Mouse (Mus musculus) heart, postnatal 25 days (tissue): ENCODE results near the gene 1700092M07Rik. TPM values are rescaled to one million over a fixed set of nuclear protein-coding genes. Genes with fewer than 3 reads are reported as not detected.

Source experiments
- DNase-seq: peaks from one replicate; pipeline ENCODE4 v3.0.0; 2022; ENCODE audit warnings: low spot score
- intact Hi-C: fragments of 180-260 bp; cut with DNase I; formaldehyde crosslinking; loops from one replicate; pipeline ENCODE4 v1.15.1; 2025
- total RNA-seq, 2 experiments: library from RNA; stranded (reverse); gene quantifications; 2 replicates each; pipeline ENCODE4 v1.2.3; 2021

The 1700092M07Rik gene
- total RNA-seq, result not detected

- intact Hi-C loops, result no loop called here
- no peak for DNase-seq
These were observed at the start of gene 1700092M07Rik for GRCm38 (mm10) chr19:8740603-8741002. TSS of gene 1700092M07Rik (plus strand) at chr19:8740718.

GRCm38 (mm10) chr19:8691871-8692539, 48.5 kb upstream of the 1700092M07Rik start:
- no peak for DNase-seq
- intact Hi-C loops, result no loop called here

- no peak for DNase-seq
- intact Hi-C loops, result no loop called here
These were observed 47.8 kb upstream of the 1700092M07Rik start for GRCm38 (mm10) chr19:8692740-8693139.

GRCm38 (mm10) chr19:8695330-8695729, 45.2 kb upstream of the 1700092M07Rik start:
- intact Hi-C loops, result no loop called here
- no peak for DNase-seq

- DNase-seq, result no peak
- intact Hi-C loops, result no loop called here
These were observed 40.9 kb upstream of the 1700092M07Rik start for GRCm38 (mm10) chr19:8699652-8700051.

GRCm38 (mm10) chr19:8702458-8702857, 38.1 kb upstream of the 1700092M07Rik start:
- peak; percentile 39 for DNase-seq
- intact Hi-C loops, result no loop called here

- intact Hi-C loops, result no loop called here
These were observed 36.9 kb upstream of the 1700092M07Rik start for GRCm38 (mm10) chr19:8703571-8703970.

GRCm38 (mm10) chr19:8705026-8705708, 35.4 kb upstream of the 1700092M07Rik start:
- intact Hi-C loops, result no loop called here
- no peak for DNase-seq

More at GRCm38 (mm10) chr19:8703571-8703970, 36.9 kb upstream of the 1700092M07Rik start:
- no peak for DNase-seq

GRCm38 (mm10) chr19:8706132-8706667, 34.3 kb upstream of the 1700092M07Rik start:
- DNase-seq, result no peak
- intact Hi-C loops, result no loop called here

GRCm38 (mm10) chr19:8706930-8707329, 33.6 kb upstream of the 1700092M07Rik start:
- intact Hi-C loops, result no loop called here
- DNase-seq, result no peak

- intact Hi-C loops, result no loop called here
- DNase-seq, result no peak
These were observed 31.6 kb upstream of the 1700092M07Rik start for GRCm38 (mm10) chr19:8708954-8709353.

- DNase-seq, result no peak
- intact Hi-C loops, result loop anchor here (10.0 kb wide), 1 partner anchor 405 kb away; no protein-coding TSS in a partner anchor
These were observed 30.5 kb upstream of the 1700092M07Rik start for GRCm38 (mm10) chr19:8710057-8710456.

GRCm38 (mm10) chr19:8711506-8711905, 29.0 kb upstream of the 1700092M07Rik start:
- no peak for DNase-seq
- intact Hi-C loops, result loop anchor here (10.0 kb wide), 1 partner anchor 403 kb away; no protein-coding TSS in a partner anchor

GRCm38 (mm10) chr19:8711949-8712869, 28.3 kb upstream of the 1700092M07Rik start:
- intact Hi-C loops, result loop anchor here (10.0 kb wide), 1 partner anchor 403 kb away; no protein-coding TSS in a partner anchor
- no peak for DNase-seq

- intact Hi-C loops, result loop anchor here (10.0 kb wide), 1 partner anchor 402 kb away; no protein-coding TSS in a partner anchor
- DNase-seq, result peak; percentile 57
These were observed 27.6 kb upstream of the 1700092M07Rik start for GRCm38 (mm10) chr19:8712870-8713305.

GRCm38 (mm10) chr19:8713306-8713996, 27.1 kb upstream of the 1700092M07Rik start:
- intact Hi-C loops, result loop anchor here (10.0 kb wide), 1 partner anchor 401 kb away; no protein-coding TSS in a partner anchor
- DNase-seq, result peak; percentile 85

GRCm38 (mm10) chr19:8713997-8714652, 26.4 kb upstream of the 1700092M07Rik start:
- intact Hi-C loops, result loop anchor here (10.0 kb wide), 1 partner anchor 401 kb away; no protein-coding TSS in a partner anchor
- DNase-seq, result no peak
